Mouse (Mus musculus) olfactory bulb, adult 2 months (tissue): ENCODE data around the gene Map1lc3a. TPM values are rescaled to one million over a fixed set of nuclear protein-coding genes. Genes with fewer than 3 reads are reported as not detected.

ENCODE experiments used
- H3K27ac ChIP-seq: fragments of 200-500 bp; 2 replicates; pipeline ENCODE4 v1.5.1; 2012; ENCODE audit warnings: low read depth, low read length; ENCODE audit not compliant: insufficient read depth
- H3K4me1 ChIP-seq: fragments of 200-500 bp; 2 replicates; pipeline ENCODE4 v1.6.1; 2012; ENCODE audit warnings: low read length; ENCODE audit not compliant: control insufficient read depth, insufficient read depth
- H3K4me3 ChIP-seq: fragments of 200-500 bp; 2 replicates; pipeline ENCODE4 v1.5.1; 2012; ENCODE audit warnings: mild to moderate bottlenecking, low read depth, low read length, moderate library complexity; ENCODE audit not compliant: insufficient read depth
- CTCF ChIP-seq: fragments of 200-500 bp; IDR thresholded peaks from 2 replicates; pipeline ENCODE4 v1.5.1; 2012; ENCODE audit warnings: low read depth, mild to moderate bottlenecking, low read length, moderate library complexity; ENCODE audit not compliant: insufficient read depth
- POLR2A ChIP-seq: fragments of 200-500 bp; IDR thresholded peaks from 2 replicates; pipeline ENCODE4 v1.6.1; 2012; ENCODE audit warnings: mild to moderate bottlenecking, low read depth, low read length, moderate library complexity; ENCODE audit not compliant: insufficient read depth
- WGBS: fragments of 180-500 bp; shearing (Covaris S2); methylation state at CpG from one replicate; pipeline ENCODE4 v1.1.7; 2018; 5-methylcytosine and 5-hydroxymethylcytosine counted together
- polyA plus RNA-seq: library from polyadenylated mRNA; stranded (reverse); fragments of >200 nt; gene quantifications from 2 replicates; pipeline ENCODE4 v1.2.4, GENCODE M21; 2012; ENCODE audit warnings: low replicate concordance; ENCODE audit not compliant: missing spikeins, insufficient read depth, insufficient read length

Map1lc3a gene
- polyA plus RNA-seq: not detected in 2 replicates

GRCm38 (mm10) chr2:155276195-155276594 lies at the start of gene Map1lc3a:
Gene Map1lc3a (plus strand): TSS chr2:155276297.
- H3K27ac ChIP-seq: peak within 1 kb of the TSS; percentile 93
- peak within 1 kb of the TSS; percentile 82 for H3K4me3 ChIP-seq
- whole genome bisulfite sequencing: under 1% methylated on average over 47 of the region's 47 CpGs
- peak; percentile 71 for TF ChIP-seq POLR2A
- no peak for TF ChIP-seq CTCF
- peaks cover 15% of the 10 kb centered on the region for H3K4me1 ChIP-seq

- H3K4me1 ChIP-seq: peaks cover 11% of the 10 kb centered on the region
- no peak for TF ChIP-seq CTCF
- no peak for TF ChIP-seq POLR2A
- 1% methylated on average over 13 of the region's 13 CpGs for WGBS
- H3K27ac ChIP-seq: peak overlapping the region; percentile 80
- H3K4me3 ChIP-seq: peak overlapping the region; percentile 78
Observed at GRCm38 (mm10) chr2:155235746-155236361, 40.2 kb upstream of the Map1lc3a start.

GRCm38 (mm10) chr2:155236362-155236992 lies 39.6 kb upstream of the Map1lc3a start, which contains the start of gene Dynlrb1:
Gene Dynlrb1 (plus strand): TSS chr2:155236533.
- under 1% methylated on average over 50 of the region's 50 CpGs for WGBS
- Histone ChIP-seq H3K4me3 (peak within 1 kb of the TSS; percentile 78), H3K27ac (peak within 1 kb of the TSS; percentile 80), H3K4me1 (peaks cover 11% of the 10 kb centered on the region)
- TF ChIP-seq CTCF (no peak), POLR2A (no peak; the same call in 1 of the 2 replicates)

- Histone ChIP-seq H3K4me3 (peak overlapping the region; percentile 78), H3K4me1 (peaks cover 12% of the 10 kb centered on the region), H3K27ac (no peak overlapping the region)
- 2% methylated on average over 4 of the region's 4 CpGs for WGBS
- no peak for TF ChIP-seq CTCF
- TF ChIP-seq POLR2A: no peak
Observed at GRCm38 (mm10) chr2:155237276-155237675, 38.8 kb upstream of the Map1lc3a start.

- Histone ChIP-seq H3K4me3 (no peak overlapping the region), H3K4me1 (peaks cover 24% of the 10 kb centered on the region), H3K27ac (no peak overlapping the region)
- TF ChIP-seq CTCF: no peak
- TF ChIP-seq POLR2A: no peak
- 64% methylated on average over 4 of the region's 4 CpGs for WGBS
Observed at GRCm38 (mm10) chr2:155240915-155241314, 35.2 kb upstream of the Map1lc3a start.

GRCm38 (mm10) chr2:155242296-155242855 lies 33.7 kb upstream of the Map1lc3a start:
- H3K4me1 ChIP-seq: peaks cover 22% of the 10 kb centered on the region
- TF ChIP-seq CTCF (no peak), POLR2A (no peak)
- H3K4me3 ChIP-seq: no peak overlapping the region
- WGBS: 38% methylated on average over 7 of the region's 7 CpGs
- H3K27ac ChIP-seq: peak overlapping the region; percentile 69

- TF ChIP-seq POLR2A: no peak
- no peak for TF ChIP-seq CTCF
- WGBS: 96% methylated on average over 4 of the region's 4 CpGs
- no peak overlapping the region for H3K27ac ChIP-seq
- no peak overlapping the region for H3K4me3 ChIP-seq
- H3K4me1 ChIP-seq: peaks cover 12% of the 10 kb centered on the region
Observed at GRCm38 (mm10) chr2:155246231-155246630, 29.9 kb upstream of the Map1lc3a start.

- no peak overlapping the region for H3K4me3 ChIP-seq
- H3K27ac ChIP-seq: no peak overlapping the region
- peaks cover 2% of the 10 kb centered on the region; the same call in 1 of the 2 replicates for H3K4me1 ChIP-seq
- WGBS: 81% methylated on average over 1 of the region's 1 CpGs
- TF ChIP-seq POLR2A: no peak
- TF ChIP-seq CTCF: no peak
Observed at GRCm38 (mm10) chr2:155248206-155248605, 27.9 kb upstream of the Map1lc3a start.

- Histone ChIP-seq H3K27ac (no peak overlapping the region), H3K4me3 (no peak overlapping the region), H3K4me1 (no peaks in the 10 kb centered on the region)
- WGBS: 91% methylated on average over 2 of the region's 2 CpGs
- TF ChIP-seq CTCF (no peak), POLR2A (no peak)
Observed at GRCm38 (mm10) chr2:155248718-155249117, 27.4 kb upstream of the Map1lc3a start.
